Mouse (Mus musculus): ENCODE results near the gene P2rx5.
A peak's percentile ranks its signal among the peaks of the same experiment; 100 is the strongest.

Gene P2rx5

GRCm38 (mm10) chr11:73159957-73160810 lies at the start of gene P2rx5:
Gene P2rx5, plus strand, starts transcription at chr11:73160421.
- peak; percentile 50 for DNase-seq (ENCODE audit: low read depth, low spot score)

GRCm38 (mm10) chr11:73111414-73111813 lies 48.8 kb upstream of the P2rx5 start:
- no peak for DNase-seq (ENCODE audit: low read depth, low spot score)

GRCm38 (mm10) chr11:73126495-73126894 lies 33.7 kb upstream of the P2rx5 start:
- no peak for DNase-seq (ENCODE audit: low read depth, low spot score)

- peak; percentile 63 for DNase-seq (ENCODE audit: low read depth, low spot score)
These were observed 29.2 kb upstream of the P2rx5 start for GRCm38 (mm10) chr11:73131020-73131419.

GRCm38 (mm10) chr11:73132999-73133398 lies 27.2 kb upstream of the P2rx5 start:
- DNase-seq (ENCODE audit: low read depth, low spot score), result no peak

GRCm38 (mm10) chr11:73134222-73134621 lies 26.0 kb upstream of the P2rx5 start:
- DNase-seq (ENCODE audit: low read depth, low spot score), result no peak

GRCm38 (mm10) chr11:73136587-73136986 lies 23.6 kb upstream of the P2rx5 start:
- no peak for DNase-seq (ENCODE audit: low read depth, low spot score)

GRCm38 (mm10) chr11:73137116-73137515 lies 23.1 kb upstream of the P2rx5 start:
- DNase-seq (ENCODE audit: low read depth, low spot score), result no peak

- DNase-seq (ENCODE audit: low read depth, low spot score), result peak; percentile 92
These were observed 22.4 kb upstream of the P2rx5 start, which contains the start of gene Haspin for GRCm38 (mm10) chr11:73137591-73138501. Gene Haspin, minus strand, starts transcription at chr11:73138294.

- DNase-seq (ENCODE audit: low read depth, low spot score), result no peak
These were observed 15.9 kb upstream of the P2rx5 start for GRCm38 (mm10) chr11:73144261-73144681.

- DNase-seq (ENCODE audit: low read depth, low spot score), result no peak
These were observed 13.9 kb upstream of the P2rx5 start for GRCm38 (mm10) chr11:73146026-73146974.

GRCm38 (mm10) chr11:73146975-73147365 lies 13.3 kb upstream of the P2rx5 start:
- no peak for DNase-seq (ENCODE audit: low read depth, low spot score)

GRCm38 (mm10) chr11:73148209-73148608 lies 12.0 kb upstream of the P2rx5 start:
- no peak for DNase-seq (ENCODE audit: low read depth, low spot score)

GRCm38 (mm10) chr11:73155071-73155470 lies 5.2 kb upstream of the P2rx5 start:
- peak; percentile 37 for DNase-seq (ENCODE audit: low read depth, low spot score)

- DNase-seq (ENCODE audit: low read depth, low spot score), result no peak
These were observed 585 bp downstream of the P2rx5 start for GRCm38 (mm10) chr11:73160811-73161200.

- no peak for DNase-seq (ENCODE audit: low read depth, low spot score)
These were observed 1.4 kb downstream of the P2rx5 start for GRCm38 (mm10) chr11:73161616-73162015.

- DNase-seq (ENCODE audit: low read depth, low spot score), result no peak
These were observed 2.1 kb downstream of the P2rx5 start for GRCm38 (mm10) chr11:73162284-73162683.

GRCm38 (mm10) chr11:73168071-73168470 lies 7.8 kb downstream of the P2rx5 start:
- DNase-seq (ENCODE audit: low read depth, low spot score), result no peak

- DNase-seq (ENCODE audit: low read depth, low spot score), result no peak
These were observed 8.4 kb downstream of the P2rx5 start for GRCm38 (mm10) chr11:73168576-73168975.

GRCm38 (mm10) chr11:73169231-73169630 lies 9.0 kb downstream of the P2rx5 start:
- DNase-seq (ENCODE audit: low read depth, low spot score), result peak; percentile 76

GRCm38 (mm10) chr11:73172186-73172585 lies 12.0 kb downstream of the P2rx5 start:
- peak; percentile 25 for DNase-seq (ENCODE audit: low read depth, low spot score)

Data from brain, adult 2 months (tissue).